Mouse (Mus musculus) spleen, adult 2 months (tissue): ENCODE results near the gene Zscan4-ps3. TPM values are rescaled to one million over a fixed set of nuclear protein-coding genes. Genes with fewer than 3 reads are reported as not detected.
"Not testable (repeated sequence)": the region's sequence is repeated elsewhere in the genome, so short reads cannot be mapped to it uniquely, and the experiment has no call there.

ENCODE experiments used
- DNase-seq, 2 experiments: peaks; one replicate each; pipeline versions ENCODE4 v3.0.0 to v3.0.0-alpha.2; 2012 to 2021; ENCODE audit warnings: low spot score in 2 of 2, low read depth in 1 of 2
- H3K27ac ChIP-seq: fragments of 200-500 bp; 2 replicates; pipeline ENCODE4 v1.5.1; 2012; ENCODE audit warnings: low read length, inconsistent platforms; ENCODE audit not compliant: insufficient read depth
- H3K27me3 ChIP-seq: fragments of 200-500 bp; 2 replicates; pipeline ENCODE4 v1.6.1; 2012; ENCODE audit warnings: mild to moderate bottlenecking, moderate library complexity, low read length, inconsistent platforms; ENCODE audit not compliant: control insufficient read depth, insufficient read depth
- H3K36me3 ChIP-seq: fragments of 200-500 bp; 2 replicates; pipeline ENCODE4 v1.6.1; 2012; ENCODE audit warnings: mild to moderate bottlenecking, low read length, inconsistent platforms; ENCODE audit not compliant: control insufficient read depth, insufficient read depth
- H3K4me1 ChIP-seq: fragments of 200-500 bp; 2 replicates; pipeline ENCODE4 v1.6.1; 2011; ENCODE audit warnings: inconsistent platforms; ENCODE audit not compliant: control insufficient read depth, insufficient read depth, insufficient read length
- H3K4me3 ChIP-seq: fragments of 200-500 bp; 2 replicates; pipeline ENCODE4 v1.5.1; 2011; ENCODE audit warnings: mild to moderate bottlenecking, inconsistent platforms; ENCODE audit not compliant: insufficient read depth, insufficient read length; ENCODE audit errors: extremely low read depth
- WGBS: fragments of 180-500 bp; shearing (Covaris S2); methylation state at CpG from one replicate; pipeline ENCODE4 v1.1.7; 2018; 5-methylcytosine and 5-hydroxymethylcytosine counted together
- polyA plus RNA-seq: library from polyadenylated mRNA; depleted of rRNA; stranded (reverse); fragments of >200 nt; gene quantifications from 2 replicates; pipeline ENCODE4 v1.2.3, GENCODE M21; 2012; rRNA removed

Gene Zscan4-ps3
- not detected in 2 replicates for polyA plus RNA-seq

DNA sequence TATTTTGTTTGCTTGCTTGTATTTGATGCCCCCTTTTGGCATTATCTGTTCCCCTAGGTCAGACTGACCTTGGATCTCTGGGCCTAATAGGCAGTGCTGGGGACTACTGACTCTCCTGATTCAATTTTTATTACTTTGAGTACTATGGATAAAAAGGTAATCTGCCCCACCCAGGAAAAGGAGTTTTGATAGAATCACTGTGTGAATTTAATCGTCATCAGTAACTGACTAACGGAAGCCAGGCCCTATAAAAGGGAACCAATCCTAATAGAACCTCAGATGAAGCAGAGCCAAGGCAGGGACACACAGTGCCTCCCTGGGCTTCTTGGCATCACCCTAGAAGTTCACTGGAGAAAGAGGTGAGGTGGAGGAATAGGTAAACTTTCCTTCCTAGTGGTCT, at the start of gene Zscan4-ps3:
TSS of gene Zscan4-ps3 (plus strand) at position 301 of the 400 bp plus-strand sequence.
- not testable (repeated sequence) for H3K4me3 ChIP-seq, H3K27ac ChIP-seq, H3K27me3 ChIP-seq, H3K36me3 ChIP-seq, H3K4me1 ChIP-seq, DNase-seq
- WGBS, result 77% methylated on average over 2 of the region's 2 CpGs

DNA sequence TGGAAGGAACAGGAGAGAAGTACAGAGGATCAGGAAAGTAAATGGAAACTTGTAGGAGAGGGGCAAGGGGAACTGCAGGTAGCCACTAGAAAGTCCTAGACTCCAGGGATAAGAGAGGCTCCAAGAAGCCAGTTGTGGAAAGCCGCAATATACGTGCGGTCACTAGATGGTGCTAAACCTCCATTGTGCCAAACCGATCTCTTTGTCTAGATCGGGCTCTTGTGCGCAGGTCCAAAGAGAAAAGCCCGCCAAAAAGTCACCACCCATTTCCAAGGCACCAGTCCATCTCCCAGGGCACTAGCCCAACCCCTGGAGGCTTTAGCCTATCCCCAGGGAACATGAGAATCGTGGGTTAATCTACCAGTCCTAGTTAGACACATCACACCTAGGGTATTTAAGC, 8.0 kb downstream of the Zscan4-ps3 start:
- not testable (repeated sequence) for H3K36me3 ChIP-seq, H3K27ac ChIP-seq, H3K4me1 ChIP-seq, H3K27me3 ChIP-seq, DNase-seq, H3K4me3 ChIP-seq
- WGBS, result 23% methylated on average over 8 of the region's 8 CpGs

Other genes with a start within 250 kb of the Zscan4-ps3 start
- gene Zscan4f, start 211.4 kb upstream of the Zscan4-ps3 start, polyA plus RNA-seq, result not detected in 2 replicates
- not detected in 2 replicates for gene Zscan4-ps2, start 95.0 kb upstream of the Zscan4-ps3 start, polyA plus RNA-seq
- gene Vmn1r72, start 70.8 kb downstream of the Zscan4-ps3 start, polyA plus RNA-seq, result not detected in 2 replicates
- gene Vmn1r73, start 121.0 kb downstream of the Zscan4-ps3 start, polyA plus RNA-seq, result not detected in 2 replicates
- not detected in 2 replicates for gene Vmn1r74, start 224.7 kb downstream of the Zscan4-ps3 start, polyA plus RNA-seq